Mouse (Mus musculus) embryonic facial prominence, embryonic 13.5 days (tissue): ENCODE measurements around the gene Dpy19l2. TPM values are rescaled to one million over a fixed set of nuclear protein-coding genes. Genes with fewer than 3 reads are reported as not detected.
A peak's percentile ranks its signal among the peaks of the same experiment; 100 is the strongest.
"Not testable (repeated sequence)": the region's sequence is repeated elsewhere in the genome, so short reads cannot be mapped to it uniquely, and the experiment has no call there.

Experiments
- ATAC-seq: fragments of 200-750 bp; cut with Nextera tagmentation; 2 replicates; pipeline ENCODE4 v1.8.0; 2017; ENCODE audit warnings: low read depth; ENCODE audit not compliant: insufficient number of reproducible peaks, insufficient read depth, low FRiP score, low TSS enrichment
- H3K27ac ChIP-seq: fragments of 300-500 bp; sonication (generic); 2 replicates; pipeline ENCODE4 v1.5.1; 2015; ENCODE audit warnings: moderate library complexity, mild to moderate bottlenecking, inconsistent platforms
- H3K27me3 ChIP-seq: fragments of 300-500 bp; sonication (generic); 2 replicates; pipeline ENCODE4 v1.6.1; 2015; ENCODE audit warnings: mild to moderate bottlenecking, inconsistent platforms
- H3K36me3 ChIP-seq: fragments of 300-500 bp; sonication (generic); 2 replicates; pipeline ENCODE4 v1.6.1; 2015; ENCODE audit warnings: mild to moderate bottlenecking, inconsistent platforms
- H3K4me1 ChIP-seq: fragments of 300-500 bp; sonication (generic); 2 replicates; pipeline ENCODE4 v1.6.1; 2015; ENCODE audit warnings: inconsistent platforms
- H3K4me2 ChIP-seq: fragments of 300-500 bp; sonication (generic); 2 replicates; pipeline ENCODE4 v1.6.1; 2015; ENCODE audit warnings: moderate library complexity, mild to moderate bottlenecking, inconsistent platforms
- H3K4me3 ChIP-seq: fragments of 300-500 bp; sonication (generic); 2 replicates; pipeline ENCODE4 v1.5.1; 2015; ENCODE audit warnings: mild to moderate bottlenecking, inconsistent platforms
- H3K9ac ChIP-seq: fragments of 300-500 bp; sonication (generic); 2 replicates; pipeline ENCODE4 v1.6.1; 2015; ENCODE audit warnings: mild to moderate bottlenecking, inconsistent platforms
- H3K9me3 ChIP-seq: fragments of 300-500 bp; sonication (generic); 2 replicates; pipeline ENCODE4 v1.6.1; 2016; ENCODE audit warnings: inconsistent platforms
- WGBS: fragments of 180-500 bp; shearing (Covaris S2); methylation state at CpG from one replicate; pipeline ENCODE4 v1.1.7; 2015; ENCODE audit warnings: mixed read lengths; 5-methylcytosine and 5-hydroxymethylcytosine counted together
- polyA plus RNA-seq: library from polyadenylated mRNA; unstranded; fragments of >200 nt; fragmentation: Nextera tagmentation; extraction: Ambion mirVana; gene quantifications from 2 replicates; pipeline ENCODE4 v1.2.1, GENCODE M21; 2015

Gene Dpy19l2
- 0.32 and 0.70 TPM in 2 replicates for polyA plus RNA-seq

DNA sequence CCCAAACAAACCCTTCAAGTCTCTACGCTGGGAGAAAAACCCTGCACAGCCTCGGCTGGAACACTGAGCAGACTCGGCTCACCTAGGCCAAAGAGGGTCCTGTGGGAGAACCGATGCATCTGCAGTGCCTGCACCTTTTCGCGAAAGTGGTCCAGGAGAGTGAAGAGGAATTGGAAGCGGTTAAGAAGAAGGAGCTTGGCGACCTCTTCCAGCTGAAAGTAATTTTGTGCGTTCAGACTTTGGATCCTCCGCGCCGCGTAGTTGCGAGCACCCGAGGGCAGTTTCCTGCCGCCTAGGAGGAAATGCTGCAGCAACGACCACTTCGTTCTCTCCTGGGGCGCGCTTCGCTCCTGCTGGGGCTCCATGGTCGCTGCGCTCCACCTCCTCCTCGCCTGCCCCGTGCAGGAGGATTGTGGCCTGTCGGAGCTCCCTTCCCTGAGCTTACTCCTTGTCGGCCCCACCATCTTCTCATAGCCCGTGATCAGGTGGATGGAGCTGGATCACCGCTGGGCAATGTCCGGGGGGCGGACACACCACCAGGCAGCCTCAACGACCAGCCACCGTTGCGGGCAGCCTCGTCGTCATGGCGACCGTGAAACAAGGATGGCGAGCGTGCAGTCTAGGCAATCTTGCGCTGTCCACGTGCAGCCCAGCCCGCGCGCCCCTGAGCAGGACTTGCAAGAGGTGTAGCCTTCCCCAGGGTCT is at the start of gene Dpy19l2:
Gene Dpy19l2, minus strand, starts transcription at position 594 of the 705 bp plus-strand sequence.
- Histone ChIP-seq H3K27ac (no peak within 1 kb of the TSS), H3K4me1 (peaks cover 8% of the 10 kb centered on the region), H3K36me3 (no peaks in the 10 kb centered on the region), H3K4me3 (peak within 1 kb of the TSS; percentile 48), H3K27me3 (peaks cover 28% of the 10 kb centered on the region), H3K9ac (peak within 1 kb of the TSS; percentile 70), H3K9me3 (peaks cover 3% of the 10 kb centered on the region; the same call in 1 of the 2 replicates), H3K4me2 (peak within 1 kb of the TSS; percentile 94)
- 0 out of 2 replicates have a peak, but pooled peaks have one; percentile 43 for ATAC-seq
- under 1% methylated on average over 45 of the region's 45 CpGs for WGBS

DNA sequence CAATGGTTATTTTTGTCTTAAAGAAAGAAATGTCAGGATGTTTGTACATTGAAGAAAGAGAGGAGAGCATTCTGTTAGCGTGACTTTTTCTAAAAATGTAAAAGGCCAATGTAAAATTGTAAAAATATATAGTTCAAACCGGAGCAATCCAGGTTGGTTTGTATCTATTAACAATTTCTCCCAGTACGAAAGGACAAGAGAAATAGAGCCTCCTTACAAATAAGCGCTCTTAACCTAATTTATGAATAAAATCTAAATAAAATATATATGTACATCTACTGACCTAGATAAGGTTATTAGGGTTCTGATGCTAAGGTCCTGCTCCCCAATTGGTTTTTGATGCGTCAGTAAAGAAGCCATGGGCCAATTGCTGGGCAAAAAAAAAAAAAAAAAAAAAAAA is 48.9 kb upstream of the Dpy19l2 start:
- Histone ChIP-seq H3K36me3 (no peaks in the 10 kb centered on the region), H3K4me1 (no peaks in the 10 kb centered on the region), H3K9me3 (no peaks in the 10 kb centered on the region), H3K27ac (no peak overlapping the region), H3K27me3 (peaks cover 44% of the 10 kb centered on the region), H3K9ac (no peak overlapping the region), H3K4me2 (no peak overlapping the region), H3K4me3 (no peak overlapping the region)
- ATAC-seq: no peak
- 88% methylated on average over 5 of the region's 5 CpGs for WGBS

DNA sequence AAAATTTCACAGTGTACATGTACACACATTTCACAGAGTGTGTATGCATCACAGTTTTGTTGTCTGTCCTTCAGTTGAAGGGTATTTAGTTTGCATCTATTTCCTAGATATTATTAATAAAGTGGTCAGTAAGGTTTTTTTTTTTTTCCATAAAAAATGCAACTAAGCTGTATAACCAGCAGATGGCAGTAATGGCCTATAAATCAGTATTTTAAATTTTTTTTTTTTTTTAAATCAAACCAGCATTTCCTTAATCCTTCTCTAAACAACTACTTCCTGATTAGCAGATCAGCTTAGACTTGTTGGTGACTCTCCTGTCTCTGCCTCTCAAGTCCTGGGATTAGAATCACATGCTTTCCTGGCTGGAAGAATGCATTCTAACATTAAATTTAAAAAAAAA is 5.2 kb upstream of the Dpy19l2 start:
- Histone ChIP-seq H3K4me3 (no peak overlapping the region), H3K4me1 (peaks cover 1% of the 10 kb centered on the region), H3K9ac (no peak overlapping the region), H3K27me3 (peaks cover 9% of the 10 kb centered on the region), H3K4me2 (no peak overlapping the region), H3K36me3 (no peaks in the 10 kb centered on the region), H3K27ac (no peak overlapping the region), H3K9me3 (peaks cover 3% of the 10 kb centered on the region; the same call in 1 of the 2 replicates)
- ATAC-seq: no peak

DNA sequence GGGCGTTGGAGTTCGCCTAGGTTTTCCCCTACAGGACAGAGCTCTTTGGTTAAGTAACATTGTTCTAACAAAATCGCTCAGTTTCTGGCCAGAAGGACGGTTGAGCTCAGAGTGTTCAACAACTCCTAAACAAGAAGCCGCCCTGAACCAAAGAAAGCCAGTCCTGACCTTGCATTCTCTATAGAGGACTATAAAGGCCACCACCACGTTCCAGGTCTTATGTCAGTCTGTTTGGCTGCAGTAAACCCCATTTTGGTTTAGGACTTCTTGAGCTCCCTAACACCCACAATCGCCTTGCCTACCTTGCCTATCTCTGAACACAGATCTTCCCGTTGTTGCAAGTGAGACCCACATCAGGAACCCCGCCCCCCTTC is 299 bp upstream of the Dpy19l2 start:
- Histone ChIP-seq H3K4me3 (peak overlapping the region; percentile 48), H3K27ac (no peak overlapping the region), H3K4me2 (peak overlapping the region; percentile 94), H3K9ac (peak overlapping the region; percentile 70), H3K9me3 (peaks cover 3% of the 10 kb centered on the region; the same call in 1 of the 2 replicates), H3K4me1 (peaks cover 8% of the 10 kb centered on the region), H3K36me3 (no peaks in the 10 kb centered on the region), H3K27me3 (peaks cover 28% of the 10 kb centered on the region)
- no peak for ATAC-seq
- WGBS: 15% methylated on average over 9 of the region's 9 CpGs

DNA sequence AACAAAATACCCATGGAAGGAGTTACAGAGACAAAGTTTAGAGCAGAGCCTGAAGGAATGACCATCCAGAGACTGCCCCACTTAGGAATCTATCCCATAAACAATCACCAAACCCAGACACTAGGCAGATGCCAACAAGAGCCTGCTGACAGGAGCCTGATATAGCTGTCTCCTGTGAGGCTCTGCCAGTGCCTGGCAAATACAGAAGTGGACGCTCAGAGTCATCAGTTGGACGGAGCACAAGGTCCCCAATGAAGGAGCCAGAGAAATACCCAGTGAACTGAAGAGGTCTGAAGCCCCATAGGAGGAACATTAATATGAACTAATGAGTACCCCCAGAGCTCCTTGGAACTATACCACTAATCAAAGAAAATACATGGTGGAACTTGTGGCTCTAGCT is 58.8 kb downstream of the Dpy19l2 start:
- not testable (repeated sequence) for H3K4me3 ChIP-seq, H3K9me3 ChIP-seq, H3K9ac ChIP-seq, H3K36me3 ChIP-seq, H3K27me3 ChIP-seq, ATAC-seq, H3K4me1 ChIP-seq, H3K27ac ChIP-seq, H3K4me2 ChIP-seq
- WGBS: 90% methylated on average over 2 of the region's 2 CpGs

DNA sequence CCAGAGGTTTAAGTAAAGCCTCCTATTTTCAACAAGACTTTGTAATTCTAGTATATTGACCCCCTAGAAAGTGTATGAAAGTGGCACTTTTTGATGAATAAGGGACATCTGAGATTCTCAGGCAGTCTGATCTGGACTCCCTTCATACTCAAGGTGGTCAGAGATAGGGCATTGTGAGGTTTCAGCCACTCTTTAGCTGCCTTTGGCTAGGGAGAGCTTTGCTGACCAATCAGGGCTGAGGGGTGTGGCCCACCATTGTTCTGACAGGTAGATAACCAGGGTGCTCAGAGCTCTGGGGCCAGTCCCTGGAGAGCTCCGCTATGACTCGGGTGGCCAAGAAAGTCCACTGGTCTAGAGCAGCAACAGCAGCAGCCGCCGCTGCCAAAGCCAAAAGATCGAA is 71.2 kb downstream of the Dpy19l2 start, which contains the start of gene Cypt4:
Gene Cypt4, plus strand, starts transcription at position 301 of the 400 bp plus-strand sequence.
- no peak for ATAC-seq
- Histone ChIP-seq H3K4me1 (no peaks in the 10 kb centered on the region), H3K27me3 (no peaks in the 10 kb centered on the region), H3K27ac (no peak within 1 kb of the TSS), H3K9me3 (no peaks in the 10 kb centered on the region), H3K36me3 (no peaks in the 10 kb centered on the region), H3K4me3 (no peak within 1 kb of the TSS), H3K9ac (no peak within 1 kb of the TSS), H3K4me2 (no peak within 1 kb of the TSS)
- 93% methylated on average over 5 of the region's 5 CpGs for WGBS

DNA sequence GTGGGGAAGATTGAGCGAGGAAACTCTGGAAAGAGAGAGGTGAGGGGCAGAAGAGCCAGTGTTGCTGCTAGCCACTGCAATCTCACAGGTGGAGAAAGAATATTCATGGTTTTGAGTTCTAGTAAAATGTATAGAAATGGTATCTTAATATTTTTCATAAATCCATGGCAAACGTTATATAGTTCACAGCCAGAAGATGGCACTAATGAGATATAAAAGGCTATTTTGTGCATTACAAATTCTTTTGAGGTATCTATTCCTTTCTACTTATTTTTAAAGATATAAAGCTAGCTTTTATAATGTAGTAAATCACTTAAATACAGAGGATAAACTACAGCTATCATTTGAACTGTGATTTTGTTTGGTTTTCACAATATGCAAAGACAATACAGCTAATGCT is 157.9 kb downstream of the Dpy19l2 start:
- no peak overlapping the region for H3K27ac ChIP-seq
- no peaks in the 10 kb centered on the region for H3K27me3 ChIP-seq
- no peak overlapping the region for H3K9ac ChIP-seq
- no peak for ATAC-seq
- no peak overlapping the region for H3K4me3 ChIP-seq
- WGBS: 41% methylated on average over 2 of the region's 2 CpGs
- no peaks in the 10 kb centered on the region for H3K4me1 ChIP-seq
- no peaks in the 10 kb centered on the region for H3K36me3 ChIP-seq
- H3K4me2 ChIP-seq: no peak overlapping the region
- no peaks in the 10 kb centered on the region for H3K9me3 ChIP-seq

DNA sequence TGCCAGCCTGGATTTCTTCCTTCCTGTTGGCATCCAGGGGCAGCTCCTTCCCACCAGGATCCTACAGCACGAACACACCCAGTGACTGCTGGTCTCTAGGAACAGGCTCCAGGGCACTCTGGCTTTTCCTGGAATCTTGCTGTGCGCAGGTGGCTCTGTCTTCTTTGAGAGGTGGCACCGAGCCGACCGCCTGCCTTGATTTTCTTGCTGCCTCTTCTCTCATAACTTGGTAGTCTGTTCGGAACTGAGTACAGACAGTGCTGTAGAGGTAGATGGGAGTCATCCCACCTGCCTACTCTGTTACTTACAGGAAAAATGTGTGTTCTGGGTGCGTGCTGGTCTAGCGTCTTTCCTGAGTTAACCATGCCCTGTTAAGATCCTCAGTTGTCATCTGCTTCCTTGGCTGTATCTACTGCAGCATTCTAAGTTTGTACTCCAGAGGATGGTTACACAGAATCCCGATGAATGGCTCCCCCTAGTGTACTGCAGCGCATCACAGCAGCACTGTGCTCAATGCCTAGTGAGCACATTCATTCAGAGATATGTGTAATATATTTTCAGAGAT is 179.4 kb downstream of the Dpy19l2 start:
- no peak overlapping the region for H3K27ac ChIP-seq
- H3K4me2 ChIP-seq: no peak overlapping the region
- H3K4me1 ChIP-seq: no peaks in the 10 kb centered on the region
- no peaks in the 10 kb centered on the region for H3K36me3 ChIP-seq
- WGBS: 56% methylated on average over 10 of the region's 10 CpGs
- no peak overlapping the region for H3K9ac ChIP-seq
- no peak overlapping the region for H3K4me3 ChIP-seq
- no peaks in the 10 kb centered on the region for H3K27me3 ChIP-seq
- no peaks in the 10 kb centered on the region for H3K9me3 ChIP-seq
- ATAC-seq: no peak

DNA sequence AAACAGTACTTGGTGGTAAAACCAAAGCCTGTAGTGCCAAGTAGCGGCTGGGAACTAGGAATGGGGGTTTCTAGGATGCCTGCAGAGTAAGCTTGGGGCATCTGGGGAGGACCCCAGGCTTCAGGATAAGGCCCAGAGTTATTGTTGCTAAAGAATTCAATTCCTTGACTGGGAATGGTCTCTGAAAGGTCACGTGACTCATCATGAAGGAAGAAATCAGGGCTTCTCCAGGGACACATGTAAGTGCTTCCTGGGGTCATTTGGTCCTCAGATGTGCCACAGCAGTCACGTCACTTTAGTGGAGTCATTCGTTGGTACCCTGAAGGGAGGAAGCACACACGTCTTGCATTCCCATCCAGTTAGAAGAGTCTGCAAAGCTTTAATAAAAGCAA is 182.0 kb downstream of the Dpy19l2 start:
- ATAC-seq: no peak
- no peaks in the 10 kb centered on the region for H3K36me3 ChIP-seq
- no peaks in the 10 kb centered on the region for H3K9me3 ChIP-seq
- no peaks in the 10 kb centered on the region for H3K4me1 ChIP-seq
- no peak overlapping the region for H3K9ac ChIP-seq
- H3K27me3 ChIP-seq: no peaks in the 10 kb centered on the region
- no peak overlapping the region for H3K4me3 ChIP-seq
- no peak overlapping the region for H3K27ac ChIP-seq
- 59% methylated on average over 5 of the region's 5 CpGs for WGBS
- no peak overlapping the region for H3K4me2 ChIP-seq

DNA sequence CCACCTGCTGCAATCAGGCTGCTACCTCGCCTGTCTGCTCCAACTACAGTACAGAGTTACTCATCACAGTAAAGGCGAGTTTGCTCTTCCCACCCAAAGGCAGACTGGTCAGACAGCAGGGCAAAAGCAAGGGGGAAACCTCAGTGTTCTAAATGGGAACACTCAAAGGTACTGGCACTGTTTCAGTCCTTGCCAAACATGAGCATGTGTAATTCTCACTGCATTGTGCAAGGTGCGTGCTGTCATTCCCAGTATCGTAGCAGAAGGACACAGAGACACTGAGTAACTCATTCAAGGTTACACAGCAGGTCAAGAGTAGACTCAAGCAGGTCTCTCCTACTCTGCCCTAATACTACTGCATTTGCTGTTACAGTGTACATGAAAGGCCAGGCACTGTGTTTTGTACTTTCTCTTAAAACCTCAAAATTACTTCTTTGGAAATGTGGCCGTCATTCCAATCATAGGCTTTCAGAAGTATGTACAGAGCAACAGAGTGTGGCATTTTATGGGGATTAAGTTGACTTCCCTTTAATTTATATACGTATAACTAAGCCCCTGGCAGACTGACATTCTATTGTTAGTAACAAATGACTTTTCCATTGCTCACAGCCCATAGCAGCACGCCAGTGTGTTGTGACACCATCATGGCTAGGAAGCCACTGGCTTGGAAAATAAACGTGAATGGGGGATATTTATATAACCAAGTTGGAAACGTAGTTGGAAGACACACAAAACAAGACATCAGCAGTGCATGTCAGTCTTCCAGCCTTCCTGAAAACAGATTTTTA is 182.6 kb downstream of the Dpy19l2 start:
- H3K27me3 ChIP-seq: no peaks in the 10 kb centered on the region
- no peak overlapping the region for H3K4me3 ChIP-seq
- WGBS: 73% methylated on average over 9 of the region's 9 CpGs
- H3K9me3 ChIP-seq: no peaks in the 10 kb centered on the region
- H3K9ac ChIP-seq: no peak overlapping the region
- no peak for ATAC-seq
- H3K36me3 ChIP-seq: no peaks in the 10 kb centered on the region
- H3K27ac ChIP-seq: no peak overlapping the region
- no peaks in the 10 kb centered on the region for H3K4me1 ChIP-seq
- no peak overlapping the region for H3K4me2 ChIP-seq

DNA sequence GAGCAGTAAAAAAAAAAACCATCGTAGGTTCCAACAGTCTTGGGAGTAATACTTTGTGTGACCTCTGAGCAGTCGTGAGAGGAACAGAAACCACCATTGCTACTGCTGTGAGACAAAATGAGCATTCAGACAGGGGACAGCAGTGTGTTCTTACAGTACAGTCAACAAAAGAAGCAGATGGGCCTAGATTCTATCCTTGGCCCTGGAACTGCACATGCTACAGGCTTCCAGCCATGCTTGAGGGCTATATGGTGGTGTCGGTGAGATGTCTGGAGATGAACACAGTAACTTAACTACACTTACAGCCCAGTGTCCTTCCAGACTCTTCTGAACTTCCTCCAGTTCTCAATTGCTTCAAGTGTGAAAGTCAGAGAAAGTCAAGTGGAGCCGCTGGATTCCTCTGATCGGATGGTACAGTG is 184.0 kb downstream of the Dpy19l2 start:
- no peaks in the 10 kb centered on the region for H3K4me1 ChIP-seq
- 90% methylated on average over 5 of the region's 5 CpGs for WGBS
- no peak overlapping the region for H3K27ac ChIP-seq
- no peak overlapping the region for H3K4me3 ChIP-seq
- no peaks in the 10 kb centered on the region for H3K36me3 ChIP-seq
- H3K4me2 ChIP-seq: no peak overlapping the region
- H3K9ac ChIP-seq: no peak overlapping the region
- no peaks in the 10 kb centered on the region for H3K27me3 ChIP-seq
- H3K9me3 ChIP-seq: no peaks in the 10 kb centered on the region
- no peak for ATAC-seq
